Mouse (Mus musculus): Measurements from ENCODE around the gene Ptprg.

DNA sequence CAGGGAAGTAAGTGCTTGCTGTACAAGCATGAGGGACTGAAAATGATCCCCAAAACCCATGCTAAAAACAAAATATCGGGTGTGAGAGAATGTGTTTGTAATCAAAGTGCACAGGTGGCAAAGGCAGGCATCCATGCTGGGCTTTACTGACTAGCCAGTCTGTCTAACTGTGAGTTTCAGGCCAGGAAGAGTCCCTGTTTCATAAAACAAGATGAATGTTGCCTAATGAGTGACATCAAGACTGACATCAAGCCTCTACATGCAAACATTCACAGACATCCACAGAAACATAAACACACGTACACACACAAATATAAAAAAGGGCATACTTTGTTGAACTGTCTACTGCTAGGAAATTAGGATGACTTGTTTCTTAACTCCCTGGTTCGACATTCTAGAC lies 552.3 kb downstream of the Ptprg start:
- TF ChIP-seq POLR2A (IDR thresholded peaks at IDR 0.05; ENCODE audit: low read depth, low read length): no peak
- TF ChIP-seq CTCF (IDR thresholded peaks at IDR 0.05; ENCODE audit: extremely low read depth, insufficient read length, insufficient replicate concordance, low read depth, low read length): no peak

Data from small intestine, adult 2 months (tissue).